Mouse (Mus musculus) MEL (cell line): ENCODE measurements around the gene Tcirg1. TPM values are rescaled to one million over a fixed set of nuclear protein-coding genes. Genes with fewer than 3 reads are reported as not detected.
A peak's percentile ranks its signal among the peaks of the same experiment; 100 is the strongest.

ENCODE experiments used
- DNase-seq: peaks from one replicate; pipeline ENCODE4 v3.0.0; 2011; ENCODE audit warnings: low read depth, low spot score
- H3K27ac ChIP-seq: 2 replicates; pipeline ENCODE4 v1.5.1; 2012; ENCODE audit warnings: low read depth, mild to moderate bottlenecking, control low read depth, low read length, moderate library complexity; ENCODE audit not compliant: control insufficient read depth
- H3K27me3 ChIP-seq, 2 experiments: fragments of 150-350 bp in 1 of 2; sonication (generic) in 1 of 2; 2 replicates each; pipeline ENCODE4 v1.6.1; 2012; ENCODE audit warnings: low read length in 2 of 2, mild to moderate bottlenecking in 2 of 2, improper control_type of control experiment in 1 of 2, moderate library complexity in 1 of 2; ENCODE audit not compliant: insufficient read depth in 2 of 2, control insufficient read depth in 1 of 2
- H3K36me3 ChIP-seq, 2 experiments: 2 replicates each; pipeline ENCODE4 v1.6.1; 2012 to 2014; ENCODE audit warnings: low read length in 2 of 2, improper control_type of control experiment in 1 of 2, inconsistent platforms in 1 of 2, mild to moderate bottlenecking in 1 of 2; ENCODE audit not compliant: insufficient read depth in 2 of 2, control insufficient read depth in 1 of 2
- H3K4me1 ChIP-seq, 2 experiments: fragments of 150-350 bp in 1 of 2; sonication (generic) in 1 of 2; 2 replicates each; pipeline ENCODE4 v1.6.1; 2012; ENCODE audit warnings: low read length in 2 of 2, improper control_type of control experiment in 1 of 2, mild to moderate bottlenecking in 1 of 2; ENCODE audit not compliant: insufficient read depth in 2 of 2, control insufficient read depth in 1 of 2
- H3K4me3 ChIP-seq, 2 experiments: fragments of 150-350 bp in 1 of 2; sonication (generic) in 1 of 2; 2 replicates each; pipeline ENCODE4 v1.5.1; 2012; ENCODE audit warnings: low read depth in 2 of 2, low read length in 2 of 2, mild to moderate bottlenecking in 2 of 2, moderate library complexity in 2 of 2, control low read depth in 1 of 2, improper control_type of control experiment in 1 of 2; ENCODE audit not compliant: control insufficient read depth in 1 of 2, insufficient read depth in 1 of 2
- H3K79me2 ChIP-seq: 2 replicates; pipeline ENCODE4 v1.6.1; 2012; ENCODE audit warnings: mild to moderate bottlenecking, low read length, moderate library complexity; ENCODE audit not compliant: control insufficient read depth, poor library complexity, insufficient read depth
- H3K9ac ChIP-seq: 2 replicates; pipeline ENCODE4 v1.6.1; 2012; ENCODE audit warnings: low read depth, mild to moderate bottlenecking, control low read depth, low read length, moderate library complexity; ENCODE audit not compliant: control insufficient read depth, poor library complexity, severe bottlenecking
- H3K9me3 ChIP-seq: fragments of 150-350 bp; sonication (generic); replicated peaks from 2 replicates; pipeline ENCODE4 v1.6.1; 2012; ENCODE audit warnings: mild to moderate bottlenecking, low read length, improper control_type of control experiment, moderate library complexity; ENCODE audit not compliant: insufficient read depth
- E2F4 ChIP-seq: IDR thresholded peaks from 2 replicates; pipeline ENCODE4 v1.6.1; 2011; ENCODE audit warnings: low read depth, low read length, improper control_type of control experiment, borderline replicate concordance
- ELF1 ChIP-seq: IDR thresholded peaks from 2 replicates; pipeline ENCODE4 v1.6.1; 2014; ENCODE audit warnings: low read depth, mild to moderate bottlenecking, inconsistent platforms, low read length, improper control_type of control experiment, moderate library complexity
- EP300 ChIP-seq, 2 experiments: IDR thresholded peaks; 2 replicates each; pipeline ENCODE4 v1.6.1; 2011; ENCODE audit warnings: improper control_type of control experiment in 2 of 2, low read length in 2 of 2, low read depth in 1 of 2, mild to moderate bottlenecking in 1 of 2
- ETS1 ChIP-seq: IDR thresholded peaks from 2 replicates; pipeline ENCODE4 v1.6.1; 2012; ENCODE audit warnings: low read depth, mild to moderate bottlenecking, inconsistent platforms, low read length, improper control_type of control experiment, moderate library complexity
- GATA1 ChIP-seq: IDR thresholded peaks from 2 replicates; pipeline ENCODE4 v1.6.1; 2011; ENCODE audit warnings: low read depth, low read length, improper control_type of control experiment
- HCFC1 ChIP-seq: IDR thresholded peaks from 2 replicates; pipeline ENCODE4 v1.6.1; 2012; ENCODE audit warnings: low read depth, mild to moderate bottlenecking, inconsistent platforms, low read length, improper control_type of control experiment, moderate library complexity
- JUND ChIP-seq: IDR thresholded peaks from 2 replicates; pipeline ENCODE4 v1.6.1; 2011; ENCODE audit warnings: low read depth, mild to moderate bottlenecking, improper control_type of control experiment, low read length
- MAFK ChIP-seq: IDR thresholded peaks from 2 replicates; pipeline ENCODE4 v1.6.1; 2011; ENCODE audit warnings: low read depth, mild to moderate bottlenecking, low read length, improper control_type of control experiment, borderline replicate concordance
- MAX ChIP-seq: IDR thresholded peaks from 2 replicates; pipeline ENCODE4 v1.6.1; 2011; ENCODE audit warnings: low read length, improper control_type of control experiment
- MAZ ChIP-seq: IDR thresholded peaks from 2 replicates; pipeline ENCODE4 v1.6.1; 2012; ENCODE audit warnings: low read depth, mild to moderate bottlenecking, inconsistent platforms, low read length, improper control_type of control experiment
- MEF2A ChIP-seq: IDR thresholded peaks from 2 replicates; pipeline ENCODE4 v1.6.1; 2014; ENCODE audit warnings: low read depth, mild to moderate bottlenecking, inconsistent platforms, low read length, improper control_type of control experiment; ENCODE audit not compliant: poor library complexity, insufficient replicate concordance, severe bottlenecking; ENCODE audit errors: extremely low read depth
- MXI1 ChIP-seq: IDR thresholded peaks from 2 replicates; pipeline ENCODE4 v1.6.1; 2011; ENCODE audit warnings: mild to moderate bottlenecking, low read depth, low read length, improper control_type of control experiment
- MYB ChIP-seq: IDR thresholded peaks from 2 replicates; pipeline ENCODE4 v1.6.1; 2011; ENCODE audit warnings: mild to moderate bottlenecking, low read depth, low read length, improper control_type of control experiment
- MYC ChIP-seq: IDR thresholded peaks from 2 replicates; pipeline ENCODE4 v1.6.1; 2011; ENCODE audit warnings: low read depth, mild to moderate bottlenecking, low read length, improper control_type of control experiment, moderate library complexity
- NELFE ChIP-seq: IDR thresholded peaks from 2 replicates; pipeline ENCODE4 v1.6.1; 2011; ENCODE audit warnings: low read depth, low read length, improper control_type of control experiment
- NRF1 ChIP-seq: IDR thresholded peaks from 2 replicates; pipeline ENCODE4 v1.6.1; 2014; ENCODE audit warnings: low read depth, mild to moderate bottlenecking, inconsistent platforms, low read length, improper control_type of control experiment, moderate library complexity; ENCODE audit not compliant: poor library complexity, insufficient read depth, severe bottlenecking
- POLR2A ChIP-seq, 2 experiments: IDR thresholded peaks; 2 replicates each; pipeline ENCODE4 v1.6.1; 2011 to 2012; ENCODE audit warnings: low read length in 2 of 2, mild to moderate bottlenecking in 2 of 2, control low read depth in 1 of 2, improper control_type of control experiment in 1 of 2, low read depth in 1 of 2, moderate library complexity in 1 of 2; ENCODE audit not compliant: control insufficient read depth in 1 of 2, insufficient read depth in 1 of 2, poor library complexity in 1 of 2
- POLR2AphosphoS2 ChIP-seq: IDR thresholded peaks from 2 replicates; pipeline ENCODE4 v1.6.1; 2011; ENCODE audit warnings: low read length, improper control_type of control experiment
- RCOR1 ChIP-seq: IDR thresholded peaks from 2 replicates; pipeline ENCODE4 v1.6.1; 2012; ENCODE audit warnings: low read depth, mild to moderate bottlenecking, inconsistent platforms, low read length, improper control_type of control experiment
- SMC3 ChIP-seq: IDR thresholded peaks from 2 replicates; pipeline ENCODE4 v1.6.1; 2011; ENCODE audit warnings: low read depth, low read length, improper control_type of control experiment
- TAL1 ChIP-seq: IDR thresholded peaks from 2 replicates; pipeline ENCODE4 v1.6.1; 2012; ENCODE audit warnings: mild to moderate bottlenecking, inconsistent platforms, low read length, moderate library complexity, mixed read lengths
- TBP ChIP-seq: IDR thresholded peaks from 2 replicates; pipeline ENCODE4 v1.8.0; 2011; ENCODE audit warnings: low read depth, low read length, improper control_type of control experiment
- TCF12 ChIP-seq: IDR thresholded peaks from 2 replicates; pipeline ENCODE4 v1.6.1; 2014; ENCODE audit warnings: low read depth, mild to moderate bottlenecking, inconsistent platforms, low read length, improper control_type of control experiment, moderate library complexity
- UBTF ChIP-seq: IDR thresholded peaks from 2 replicates; pipeline ENCODE4 v1.6.1; 2012; ENCODE audit warnings: low read depth, mild to moderate bottlenecking, inconsistent platforms, low read length, improper control_type of control experiment, moderate library complexity, borderline replicate concordance; ENCODE audit not compliant: insufficient read depth
- USF1 ChIP-seq: IDR thresholded peaks from 2 replicates; pipeline ENCODE4 v1.6.1; 2014; ENCODE audit warnings: low read depth, mild to moderate bottlenecking, inconsistent platforms, low read length, improper control_type of control experiment, moderate library complexity
- USF2 ChIP-seq, 2 experiments: IDR thresholded peaks; 2 replicates each; pipeline ENCODE4 v1.6.1; 2011 to 2012; ENCODE audit warnings: improper control_type of control experiment in 2 of 2, low read length in 2 of 2, borderline replicate concordance in 1 of 2, inconsistent platforms in 1 of 2, low read depth in 1 of 2, mild to moderate bottlenecking in 1 of 2; ENCODE audit not compliant: insufficient read depth in 1 of 2
- ZKSCAN1 ChIP-seq: IDR thresholded peaks from 2 replicates; pipeline ENCODE4 v1.6.1; 2012; ENCODE audit warnings: low read depth, mild to moderate bottlenecking, inconsistent platforms, low read length, improper control_type of control experiment, moderate library complexity
- ZMIZ1 ChIP-seq: IDR thresholded peaks from 2 replicates; pipeline ENCODE4 v1.6.1; 2012; ENCODE audit warnings: low read depth, mild to moderate bottlenecking, inconsistent platforms, low read length, improper control_type of control experiment, moderate library complexity
- ZNF384 ChIP-seq: IDR thresholded peaks from 2 replicates; pipeline ENCODE4 v1.6.1; 2012; ENCODE audit warnings: low read depth, mild to moderate bottlenecking, inconsistent platforms, low read length, improper control_type of control experiment
- polyA plus RNA-seq, 2 experiments: library from polyadenylated mRNA; stranded (reverse) in 1 of 2; unstranded in 1 of 2; fragments of >175 nt in 1 of 2; fragments of >200 nt in 1 of 2; gene quantifications; 2 replicates each; pipeline versions ENCODE4 v1.2.1 to v1.2.4; 2012; ENCODE audit warnings: low replicate concordance in 2 of 2, low read depth in 1 of 2; ENCODE audit not compliant: insufficient read length in 2 of 2, insufficient read depth in 1 of 2, missing spikeins in 1 of 2
- total RNA-seq: library from RNA; depleted of rRNA; stranded (reverse); fragments of 300-350 nt; gene quantifications from 2 replicates; pipeline ENCODE4 v1.2.3, GENCODE M21; 2012

Gene Tcirg1
- total and polyA plus RNA-seq, 3 experiments: 21.4 to 32.6 TPM; not detected in 1

GRCm38 (mm10) chr19:3905261-3905969 is 1.5 kb downstream of the Tcirg1 start:
- H3K4me3 ChIP-seq: peak overlapping the region in 1 of 2 experiments; percentile 94; a peak in 2 of 4 replicates
- peak overlapping the region; percentile 31 for H3K9ac ChIP-seq
- peaks cover 0 to 12% of the 10 kb centered on the region in 2 experiments; a peak in 2 of 4 replicates for H3K36me3 ChIP-seq
- H3K79me2 ChIP-seq: peaks cover 2% of the 10 kb centered on the region; the same call in 1 of the 2 replicates
- no peaks in the 10 kb centered on the region for H3K27me3 ChIP-seq
- H3K4me1 ChIP-seq: peaks cover 0 to 22% of the 10 kb centered on the region in 2 experiments; a peak in 2 of 4 replicates
- H3K9me3 ChIP-seq: no peaks in the 10 kb centered on the region
- no peak overlapping the region for H3K27ac ChIP-seq
- DNase-seq: peak; percentile 52
- TF ChIP-seq USF1 (no peak), ZKSCAN1 (no peak), TAL1 (no peak; the same call in 1 of the 2 replicates), ELF1 (no peak), MAX (no peak), SMC3 (no peak), JUND (no peak), MAFK (no peak), GATA1 (no peak), EP300 (IDR thresholded peaks at IDR 0.05; ENCODE audit: low read depth in 1 of 2, low read length in 2 of 2) (no peak), RCOR1 (no peak), UBTF (no peak), USF2 (IDR thresholded peaks at IDR 0.05; ENCODE audit: borderline replicate concordance in 1 of 2, insufficient read depth in 1 of 2, low read depth in 1 of 2, low read length in 2 of 2) (no peak), ZMIZ1 (no peak), MYB (no peak), E2F4 (no peak), MAZ (no peak), POLR2A (IDR thresholded peaks at IDR 0.05; ENCODE audit: control insufficient read depth in 1 of 2, insufficient read depth in 1 of 2, low read depth in 1 of 2, low read length in 2 of 2, poor library complexity in 1 of 2) (no peak)

GRCm38 (mm10) chr19:3904363-3904675 is 2.6 kb downstream of the Tcirg1 start:
- Histone ChIP-seq H3K79me2 (peaks cover 2% of the 10 kb centered on the region; the same call in 1 of the 2 replicates), H3K9me3 (no peaks in the 10 kb centered on the region), H3K4me1 (peaks cover 0 to 22% of the 10 kb centered on the region in 2 experiments; a peak in 2 of 4 replicates), H3K9ac (no peak overlapping the region), H3K36me3 (peaks cover 0 to 12% of the 10 kb centered on the region in 2 experiments; a peak in 2 of 4 replicates), H3K27ac (no peak overlapping the region), H3K27me3 (no peaks in the 10 kb centered on the region), H3K4me3 (no peak overlapping the region)
- no peak for TF ChIP-seq MXI1
- TF ChIP-seq MYB: no peak
- no peak for TF ChIP-seq ZMIZ1
- TF ChIP-seq NRF1: no peak
- no peak for TF ChIP-seq TCF12
- no peak for TF ChIP-seq UBTF
- no peak for TF ChIP-seq ZNF384
- TF ChIP-seq MEF2A: no peak
- no peak for TF ChIP-seq NELFE
- TF ChIP-seq HCFC1: no peak
- no peak for TF ChIP-seq MAZ
- TF ChIP-seq USF2 (IDR thresholded peaks at IDR 0.05; ENCODE audit: borderline replicate concordance in 1 of 2, insufficient read depth in 1 of 2, low read depth in 1 of 2, low read length in 2 of 2): no peak
- TF ChIP-seq MYC: no peak
- no peak for TF ChIP-seq ELF1
- TF ChIP-seq ETS1: no peak
- TF ChIP-seq POLR2AphosphoS2: no peak
- TF ChIP-seq E2F4: no peak
- TF ChIP-seq TBP: no peak
- TF ChIP-seq GATA1: no peak
- no peak for DNase-seq
